Mouse (Mus musculus) MEL (cell line): Measurements from ENCODE around the gene Psme4. TPM values are rescaled to one million over a fixed set of nuclear protein-coding genes. Genes with fewer than 3 reads are reported as not detected.
"Not testable (repeated sequence)": the region's sequence is repeated elsewhere in the genome, so short reads cannot be mapped to it uniquely, and the experiment has no call there.

Experiments
- DNase-seq: peaks from one replicate; pipeline ENCODE4 v3.0.0; 2011; ENCODE audit warnings: low read depth, low spot score
- H3K27ac ChIP-seq: 2 replicates; pipeline ENCODE4 v1.5.1; 2012; ENCODE audit warnings: low read depth, mild to moderate bottlenecking, control low read depth, low read length, moderate library complexity; ENCODE audit not compliant: control insufficient read depth
- H3K27me3 ChIP-seq, 2 experiments: fragments of 150-350 bp in 1 of 2; sonication (generic) in 1 of 2; 2 replicates each; pipeline ENCODE4 v1.6.1; 2012; ENCODE audit warnings: low read length in 2 of 2, mild to moderate bottlenecking in 2 of 2, improper control_type of control experiment in 1 of 2, moderate library complexity in 1 of 2; ENCODE audit not compliant: insufficient read depth in 2 of 2, control insufficient read depth in 1 of 2
- H3K36me3 ChIP-seq, 2 experiments: 2 replicates each; pipeline ENCODE4 v1.6.1; 2012 to 2014; ENCODE audit warnings: low read length in 2 of 2, improper control_type of control experiment in 1 of 2, inconsistent platforms in 1 of 2, mild to moderate bottlenecking in 1 of 2; ENCODE audit not compliant: insufficient read depth in 2 of 2, control insufficient read depth in 1 of 2
- H3K4me1 ChIP-seq, 2 experiments: fragments of 150-350 bp in 1 of 2; sonication (generic) in 1 of 2; 2 replicates each; pipeline ENCODE4 v1.6.1; 2012; ENCODE audit warnings: low read length in 2 of 2, improper control_type of control experiment in 1 of 2, mild to moderate bottlenecking in 1 of 2; ENCODE audit not compliant: insufficient read depth in 2 of 2, control insufficient read depth in 1 of 2
- H3K4me3 ChIP-seq, 2 experiments: fragments of 150-350 bp in 1 of 2; sonication (generic) in 1 of 2; 2 replicates each; pipeline ENCODE4 v1.5.1; 2012; ENCODE audit warnings: low read depth in 2 of 2, low read length in 2 of 2, mild to moderate bottlenecking in 2 of 2, moderate library complexity in 2 of 2, control low read depth in 1 of 2, improper control_type of control experiment in 1 of 2; ENCODE audit not compliant: control insufficient read depth in 1 of 2, insufficient read depth in 1 of 2
- H3K79me2 ChIP-seq: 2 replicates; pipeline ENCODE4 v1.6.1; 2012; ENCODE audit warnings: mild to moderate bottlenecking, low read length, moderate library complexity; ENCODE audit not compliant: control insufficient read depth, poor library complexity, insufficient read depth
- H3K9ac ChIP-seq: 2 replicates; pipeline ENCODE4 v1.6.1; 2012; ENCODE audit warnings: low read depth, mild to moderate bottlenecking, control low read depth, low read length, moderate library complexity; ENCODE audit not compliant: control insufficient read depth, poor library complexity, severe bottlenecking
- H3K9me3 ChIP-seq: fragments of 150-350 bp; sonication (generic); replicated peaks from 2 replicates; pipeline ENCODE4 v1.6.1; 2012; ENCODE audit warnings: mild to moderate bottlenecking, low read length, improper control_type of control experiment, moderate library complexity; ENCODE audit not compliant: insufficient read depth
- CTCF ChIP-seq, 3 experiments: IDR thresholded peaks in 2 of 3; conservative IDR thresholded peaks in 1 of 3; 2 replicates each; pipeline ENCODE4 v1.5.1; 2011 to 2012; ENCODE audit warnings: low read length in 3 of 3, low read depth in 2 of 3, mild to moderate bottlenecking in 2 of 3, improper control_type of control experiment in 1 of 3, inconsistent platforms in 1 of 3, mixed read lengths in 1 of 3, moderate library complexity in 1 of 3; ENCODE audit not compliant: control insufficient read depth in 1 of 3, insufficient read depth in 1 of 3, poor library complexity in 1 of 3, severe bottlenecking in 1 of 3
- E2F4 ChIP-seq: IDR thresholded peaks from 2 replicates; pipeline ENCODE4 v1.6.1; 2011; ENCODE audit warnings: low read depth, low read length, improper control_type of control experiment, borderline replicate concordance
- ELF1 ChIP-seq: IDR thresholded peaks from 2 replicates; pipeline ENCODE4 v1.6.1; 2014; ENCODE audit warnings: low read depth, mild to moderate bottlenecking, inconsistent platforms, low read length, improper control_type of control experiment, moderate library complexity
- EP300 ChIP-seq, 2 experiments: IDR thresholded peaks; 2 replicates each; pipeline ENCODE4 v1.6.1; 2011; ENCODE audit warnings: improper control_type of control experiment in 2 of 2, low read length in 2 of 2, low read depth in 1 of 2, mild to moderate bottlenecking in 1 of 2
- GATA1 ChIP-seq: IDR thresholded peaks from 2 replicates; pipeline ENCODE4 v1.6.1; 2011; ENCODE audit warnings: low read depth, low read length, improper control_type of control experiment
- HCFC1 ChIP-seq: IDR thresholded peaks from 2 replicates; pipeline ENCODE4 v1.6.1; 2012; ENCODE audit warnings: low read depth, mild to moderate bottlenecking, inconsistent platforms, low read length, improper control_type of control experiment, moderate library complexity
- MAFK ChIP-seq: IDR thresholded peaks from 2 replicates; pipeline ENCODE4 v1.6.1; 2011; ENCODE audit warnings: low read depth, mild to moderate bottlenecking, low read length, improper control_type of control experiment, borderline replicate concordance
- MEF2A ChIP-seq: IDR thresholded peaks from 2 replicates; pipeline ENCODE4 v1.6.1; 2014; ENCODE audit warnings: low read depth, mild to moderate bottlenecking, inconsistent platforms, low read length, improper control_type of control experiment; ENCODE audit not compliant: poor library complexity, insufficient replicate concordance, severe bottlenecking; ENCODE audit errors: extremely low read depth
- NELFE ChIP-seq: IDR thresholded peaks from 2 replicates; pipeline ENCODE4 v1.6.1; 2011; ENCODE audit warnings: low read depth, low read length, improper control_type of control experiment
- POLR2AphosphoS2 ChIP-seq: IDR thresholded peaks from 2 replicates; pipeline ENCODE4 v1.6.1; 2011; ENCODE audit warnings: low read length, improper control_type of control experiment
- POLR2AphosphoS5 ChIP-seq: IDR thresholded peaks from 2 replicates; pipeline ENCODE4 v1.6.1; 2012; ENCODE audit warnings: low read depth, borderline replicate concordance, mild to moderate bottlenecking, inconsistent platforms, low read length, moderate library complexity, mixed read lengths
- RAD21 ChIP-seq: IDR thresholded peaks from 2 replicates; pipeline ENCODE4 v1.6.1; 2011; ENCODE audit warnings: mild to moderate bottlenecking, low read depth, low read length, improper control_type of control experiment
- RCOR1 ChIP-seq: IDR thresholded peaks from 2 replicates; pipeline ENCODE4 v1.6.1; 2012; ENCODE audit warnings: low read depth, mild to moderate bottlenecking, inconsistent platforms, low read length, improper control_type of control experiment
- SIN3A ChIP-seq: IDR thresholded peaks from 2 replicates; pipeline ENCODE4 v1.6.1; 2012; ENCODE audit warnings: low read length, improper control_type of control experiment, inconsistent platforms
- SMC3 ChIP-seq: IDR thresholded peaks from 2 replicates; pipeline ENCODE4 v1.6.1; 2011; ENCODE audit warnings: low read depth, low read length, improper control_type of control experiment
- TAL1 ChIP-seq: IDR thresholded peaks from 2 replicates; pipeline ENCODE4 v1.6.1; 2012; ENCODE audit warnings: mild to moderate bottlenecking, inconsistent platforms, low read length, moderate library complexity, mixed read lengths
- TCF12 ChIP-seq: IDR thresholded peaks from 2 replicates; pipeline ENCODE4 v1.6.1; 2014; ENCODE audit warnings: low read depth, mild to moderate bottlenecking, inconsistent platforms, low read length, improper control_type of control experiment, moderate library complexity
- USF1 ChIP-seq: IDR thresholded peaks from 2 replicates; pipeline ENCODE4 v1.6.1; 2014; ENCODE audit warnings: low read depth, mild to moderate bottlenecking, inconsistent platforms, low read length, improper control_type of control experiment, moderate library complexity
- ZC3H11A ChIP-seq: IDR thresholded peaks from 2 replicates; pipeline ENCODE4 v1.6.1; 2012; ENCODE audit warnings: low read depth, mild to moderate bottlenecking, inconsistent platforms, low read length, improper control_type of control experiment
- ZKSCAN1 ChIP-seq: IDR thresholded peaks from 2 replicates; pipeline ENCODE4 v1.6.1; 2012; ENCODE audit warnings: low read depth, mild to moderate bottlenecking, inconsistent platforms, low read length, improper control_type of control experiment, moderate library complexity
- polyA plus RNA-seq, 2 experiments: library from polyadenylated mRNA; stranded (reverse) in 1 of 2; unstranded in 1 of 2; fragments of >175 nt in 1 of 2; fragments of >200 nt in 1 of 2; gene quantifications; 2 replicates each; pipeline versions ENCODE4 v1.2.1 to v1.2.4; 2012; ENCODE audit warnings: low replicate concordance in 2 of 2, low read depth in 1 of 2; ENCODE audit not compliant: insufficient read length in 2 of 2, insufficient read depth in 1 of 2, missing spikeins in 1 of 2
- total RNA-seq: library from RNA; depleted of rRNA; stranded (reverse); fragments of 300-350 nt; gene quantifications from 2 replicates; pipeline ENCODE4 v1.2.3, GENCODE M21; 2012

Psme4 gene
- total and polyA plus RNA-seq, 3 experiments, result 42.5 to 96.4 (median 45.6) TPM

- H3K4me1 ChIP-seq, result no peaks in the 10 kb centered on the region
- DNase-seq, result no peak
- no peak for TF ChIP-seq TCF12
- TF ChIP-seq SIN3A, result no peak
- TF ChIP-seq ELF1, result no peak
- TF ChIP-seq RAD21, result no peak
- no peak for TF ChIP-seq CTCF (IDR thresholded peaks at IDR 0.05 in 2 of 3, conservative IDR thresholded peaks at IDR 0.05 in 1 of 3; ENCODE audit: control insufficient read depth in 1 of 3, insufficient read depth in 1 of 3, low read depth in 2 of 3, low read length in 3 of 3, poor library complexity in 1 of 3, severe bottlenecking in 1 of 3)
- no peak for TF ChIP-seq USF1
- TF ChIP-seq NELFE, result no peak
- TF ChIP-seq E2F4, result no peak
- no peak for TF ChIP-seq ZC3H11A
- no peak for TF ChIP-seq HCFC1
- no peak for TF ChIP-seq GATA1
- TF ChIP-seq, all 39 proteins: peak for 0
- H3K36me3 ChIP-seq, result no peaks in the 10 kb centered on the region
- H3K27me3 ChIP-seq, result no peaks in the 10 kb centered on the region; a peak in 2 of 4 replicates
- H3K27ac ChIP-seq, result no peak overlapping the region
- H3K9ac ChIP-seq, result no peak overlapping the region
- no peaks in the 10 kb centered on the region for H3K79me2 ChIP-seq
- no peak overlapping the region for H3K4me3 ChIP-seq
- H3K9me3 ChIP-seq, result no peaks in the 10 kb centered on the region
These were observed 18.6 kb upstream of the Psme4 start for GRCm38 (mm10) chr11:30752956-30753355.

- H3K36me3 ChIP-seq, H3K9ac ChIP-seq, DNase-seq, H3K9me3 ChIP-seq, H3K4me3 ChIP-seq, H3K4me1 ChIP-seq, H3K79me2 ChIP-seq, H3K27ac ChIP-seq, H3K27me3 ChIP-seq: not testable (repeated sequence)
These were observed 17.1 kb upstream of the Psme4 start for GRCm38 (mm10) chr11:30754486-30754854.

- DNase-seq, result no peak
- no peaks in the 10 kb centered on the region for H3K79me2 ChIP-seq
- H3K4me3 ChIP-seq, result no peak overlapping the region
- no peaks in the 10 kb centered on the region for H3K9me3 ChIP-seq
- no peak for TF ChIP-seq RAD21
- TF ChIP-seq POLR2AphosphoS2, result no peak
- TF ChIP-seq USF1, result no peak
- TF ChIP-seq TCF12, result no peak
- no peak for TF ChIP-seq POLR2AphosphoS5
- TF ChIP-seq RCOR1, result no peak
- TF ChIP-seq GATA1, result no peak
- TF ChIP-seq ZKSCAN1, result no peak
- no peak for TF ChIP-seq TAL1
- no peak for TF ChIP-seq MAFK
- TF ChIP-seq EP300 (IDR thresholded peaks at IDR 0.05; ENCODE audit: low read depth in 1 of 2, low read length in 2 of 2), result no peak
- no peak for TF ChIP-seq ZC3H11A
- TF ChIP-seq MEF2A, result no peak
- no peak for TF ChIP-seq E2F4
- no peak for TF ChIP-seq SMC3
- TF ChIP-seq HCFC1, result no peak
- no peaks in the 10 kb centered on the region; a peak in 1 of 4 replicates for H3K27me3 ChIP-seq
- no peaks in the 10 kb centered on the region for H3K36me3 ChIP-seq
- H3K4me1 ChIP-seq, result no peaks in the 10 kb centered on the region
- no peak overlapping the region for H3K9ac ChIP-seq
- no peak overlapping the region for H3K27ac ChIP-seq
These were observed 16.5 kb upstream of the Psme4 start for GRCm38 (mm10) chr11:30754855-30755530.
